Mouse (Mus musculus) adrenal gland, postnatal 10 days (tissue): ENCODE data around the gene Bpifa5. TPM values are rescaled to one million over a fixed set of nuclear protein-coding genes. Genes with fewer than 3 reads are reported as not detected.

Experiments used
- DNase-seq: peaks from one replicate; pipeline ENCODE4 v3.0.0; 2021; ENCODE audit warnings: mixed read lengths
- total RNA-seq, 2 experiments: library from RNA; stranded (reverse); gene quantifications; 2 replicates each; pipeline ENCODE4 v1.2.3; 2021

Bpifa5 gene
- total RNA-seq, 2 experiments from 2014 or later = not detected

DNA sequence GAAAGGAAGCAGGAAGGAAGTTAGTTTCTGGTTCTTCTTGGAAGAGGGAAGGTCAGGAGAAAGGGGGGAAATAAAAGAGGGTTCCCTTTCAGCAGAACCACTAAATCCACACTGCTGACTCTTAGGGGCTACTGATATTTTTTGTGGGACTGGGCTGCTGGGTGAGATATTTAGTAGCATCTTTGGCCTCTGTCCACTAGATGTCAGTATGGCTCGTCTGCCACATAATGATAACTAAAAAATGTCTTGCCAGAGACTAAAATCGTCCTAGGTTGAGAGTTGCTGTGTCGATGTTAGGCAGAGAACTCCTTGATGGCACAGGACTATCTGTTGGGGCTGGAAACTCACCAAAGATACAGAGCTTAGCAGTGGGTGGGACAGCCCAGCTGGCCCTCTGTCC is 46.7 kb downstream of the Bpifa5 start:
- DNase-seq = no peak

DNA sequence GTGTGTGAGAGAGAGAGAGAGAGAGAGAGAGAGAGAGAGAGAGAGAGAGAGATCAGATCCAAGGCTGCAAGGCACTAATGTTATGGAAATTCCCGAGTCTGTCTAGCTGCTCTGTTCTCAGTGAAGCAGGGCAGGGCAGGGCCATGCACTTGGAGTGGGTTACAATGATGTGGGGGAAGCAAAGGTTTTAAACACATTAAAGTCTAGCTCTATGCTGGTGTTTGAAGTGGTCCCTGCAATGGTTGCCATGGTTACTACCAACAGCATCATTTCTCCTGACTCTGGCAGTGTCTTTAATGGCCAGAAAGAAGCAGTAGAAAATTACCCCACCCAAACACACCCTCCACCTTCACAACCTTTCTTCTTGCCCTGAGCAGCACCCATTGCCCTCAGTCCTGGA is 48.7 kb downstream of the Bpifa5 start:
- no peak for DNase-seq

DNA sequence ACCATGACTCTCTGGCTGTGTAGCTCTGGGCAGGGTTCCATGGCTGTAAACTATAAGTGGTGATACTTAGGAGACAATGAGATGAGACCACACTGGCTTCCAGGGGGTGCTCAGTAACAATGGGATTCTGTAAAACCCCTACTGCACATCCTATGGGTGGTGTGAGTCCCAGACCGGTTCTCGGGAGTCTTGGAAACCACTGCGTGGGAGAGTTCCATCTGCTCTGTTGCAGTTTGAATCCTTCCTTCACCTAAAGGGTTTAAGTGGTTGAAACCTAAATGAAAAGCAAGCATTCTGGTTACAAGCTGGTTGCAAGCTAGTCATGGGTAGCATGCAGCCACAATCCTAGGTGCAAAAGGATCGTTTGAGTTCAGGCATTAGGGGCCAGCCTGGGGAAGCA is 49.5 kb downstream of the Bpifa5 start:
- DNase-seq = no peak

DNA sequence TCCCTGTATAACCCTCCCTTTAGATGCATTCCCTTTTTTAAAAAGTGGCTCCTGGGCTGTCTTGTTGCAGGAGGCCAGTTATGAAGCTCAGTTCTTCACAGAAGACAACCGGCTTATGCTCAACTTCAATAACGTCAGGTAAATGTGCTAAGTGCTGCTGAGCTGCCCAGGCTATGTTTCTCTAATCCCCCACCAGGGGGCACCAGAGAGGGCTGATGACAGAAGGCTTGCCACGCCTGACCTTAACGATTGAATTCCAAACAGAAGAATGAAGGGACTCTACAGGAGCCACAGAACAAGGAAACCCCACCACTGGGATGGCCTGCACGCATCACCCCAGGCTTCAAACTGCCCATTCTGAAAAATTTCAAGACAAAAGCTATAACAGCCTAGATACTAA is 52.8 kb downstream of the Bpifa5 start:
- DNase-seq = peak; percentile 90

Other genes starting within 250 kb of the Bpifa5 start
- gene Bpifb3, start 244.4 kb upstream of the Bpifa5 start, total RNA-seq = not detected
- not detected for gene Bpifb4, start 224.4 kb upstream of the Bpifa5 start, total RNA-seq
- gene Bpifa6, start 187.7 kb upstream of the Bpifa5 start, total RNA-seq = not detected
- under 1 TPM; 0.70 to 0.75 TPM for gene Bpifa2, start 154.3 kb upstream of the Bpifa5 start, total RNA-seq
- not detected for gene Bpifa3, start 32.3 kb upstream of the Bpifa5 start, total RNA-seq
- not detected for gene Bpifa1, start 19.7 kb upstream of the Bpifa5 start, total RNA-seq
- gene Bpifb1, start 28.2 kb downstream of the Bpifa5 start, total RNA-seq = not detected
- under 1 TPM in 1 of 2 experiments, not detected in 1; 0.18 TPM for gene Bpifb5, start 61.1 kb downstream of the Bpifa5 start, total RNA-seq
- gene Bpifb9a, start 95.2 kb downstream of the Bpifa5 start, total RNA-seq = not detected
- gene Bpifb9b, start 144.6 kb downstream of the Bpifa5 start, total RNA-seq = not detected
- 10 to 100 TPM; 14.4 to 19.7 TPM for gene Cdk5rap1, start 210.4 kb downstream of the Bpifa5 start, total RNA-seq
- gene Snta1, start 245.5 kb downstream of the Bpifa5 start, total RNA-seq = 10 to 100 TPM; 29.0 to 31.9 TPM